Mouse (Mus musculus) kidney, postnatal 25 days (tissue): ENCODE data around the gene 4930535I16Rik.
A peak's percentile ranks its signal among the peaks of the same experiment; 100 is the strongest.

ENCODE experiments used
- DNase-seq, 2 experiments: peaks; one replicate each; pipeline ENCODE4 v3.0.0; 2021; ENCODE audit warnings: mixed read lengths in 2 of 2

The 4930535I16Rik gene

DNA sequence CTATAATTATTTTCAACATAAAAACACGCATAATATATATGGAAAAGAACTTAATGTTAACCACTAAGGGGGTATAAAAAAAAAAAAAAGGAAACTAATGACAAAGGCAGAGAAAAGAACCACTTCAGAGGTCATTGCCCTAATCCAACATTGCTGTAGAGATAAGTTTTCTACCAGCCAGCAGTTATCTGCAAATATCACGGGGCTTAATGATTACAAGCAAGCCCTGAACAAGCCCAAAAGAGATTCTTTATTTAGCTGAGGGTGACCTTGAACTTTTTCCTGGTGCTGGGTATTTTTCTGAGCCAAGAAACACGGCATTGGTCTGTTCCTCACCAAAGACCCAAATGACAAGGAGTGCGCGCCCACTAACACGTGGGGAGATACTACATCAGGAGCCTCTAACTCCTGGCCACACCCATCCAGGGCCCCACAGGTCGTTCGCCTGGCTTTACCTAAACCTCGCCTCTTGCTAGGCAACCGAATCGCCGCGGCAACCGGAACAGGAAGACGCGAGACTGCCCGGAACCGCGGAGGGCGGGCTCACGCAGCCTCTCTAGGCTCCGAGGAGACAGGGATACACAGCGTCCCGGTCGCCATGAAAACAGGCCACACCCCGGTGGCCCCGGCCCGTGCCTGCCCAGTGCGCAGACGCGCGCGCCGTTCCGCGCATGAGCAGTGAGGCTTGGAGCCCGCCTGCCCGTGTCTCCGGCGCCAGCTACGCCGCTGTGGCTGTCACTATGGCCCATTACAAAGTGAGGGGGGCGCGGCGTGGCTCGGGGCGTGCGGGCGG, 13.3 kb downstream of the 4930535I16Rik start, which contains the start of gene Mycbp:
Mycbp (plus strand) TSS at position 500 of the 793 bp plus-strand sequence.
- peak; percentile 98 to 99 for DNase-seq

DNA sequence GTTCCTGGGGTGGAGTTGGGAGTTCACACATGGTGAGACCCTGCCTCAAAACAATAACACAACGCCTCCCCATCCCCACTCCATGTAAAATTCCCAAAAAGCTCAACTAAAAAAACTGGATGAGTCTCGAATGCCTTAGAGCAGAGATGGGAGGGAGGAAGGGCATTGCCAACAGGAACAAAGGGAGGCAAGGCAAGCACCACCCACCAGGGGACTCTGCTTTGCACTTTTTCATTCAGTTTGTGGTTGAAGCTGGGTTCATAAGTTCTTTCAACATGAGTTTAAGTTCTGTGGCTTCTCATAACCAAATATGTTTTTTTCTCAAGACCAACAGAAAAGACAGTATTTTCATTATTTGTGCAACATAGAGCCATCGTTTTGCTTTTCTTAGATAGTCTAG, 14.4 kb downstream of the 4930535I16Rik start:
- DNase-seq = no peak

DNA sequence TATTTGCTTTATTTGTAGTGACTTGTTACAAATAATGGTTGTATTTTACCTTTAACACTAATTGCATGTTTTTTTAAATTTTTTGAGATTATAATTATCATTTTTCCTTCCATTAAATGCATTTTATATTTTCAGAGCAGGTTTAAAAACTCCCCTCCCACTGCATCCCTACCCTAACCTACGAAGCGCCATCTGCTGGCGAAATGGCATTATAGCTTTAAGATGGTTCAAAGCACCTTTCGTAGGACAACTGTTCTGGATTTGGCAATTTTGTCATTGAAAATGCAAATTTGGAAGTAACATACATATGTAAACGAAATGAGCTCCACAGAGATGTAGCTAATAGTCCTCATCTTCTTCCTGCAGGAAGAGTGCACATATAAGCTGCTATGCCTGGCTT, 19.1 kb downstream of the 4930535I16Rik start:
- peak in 1 of 2 experiments; percentile 68 for DNase-seq

DNA sequence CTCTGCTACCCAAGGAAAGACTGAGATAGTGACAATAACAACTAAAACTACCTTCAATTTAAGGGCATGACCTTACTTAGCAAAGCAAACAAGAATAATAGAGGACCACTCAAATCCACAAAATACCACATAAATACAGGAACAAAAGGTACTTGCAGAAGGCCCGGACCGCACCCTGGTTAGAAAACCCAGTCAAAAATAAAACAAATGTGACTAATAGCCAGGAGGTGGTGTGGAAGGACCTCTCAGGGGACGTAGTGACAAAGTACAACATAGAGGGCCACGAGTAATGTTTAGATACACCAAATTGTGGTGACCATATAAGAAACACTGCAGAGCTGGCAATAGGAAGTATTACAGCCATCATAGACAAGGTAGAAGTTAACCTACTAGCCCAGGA, 23.5 kb downstream of the 4930535I16Rik start:
- DNase-seq = no peak

DNA sequence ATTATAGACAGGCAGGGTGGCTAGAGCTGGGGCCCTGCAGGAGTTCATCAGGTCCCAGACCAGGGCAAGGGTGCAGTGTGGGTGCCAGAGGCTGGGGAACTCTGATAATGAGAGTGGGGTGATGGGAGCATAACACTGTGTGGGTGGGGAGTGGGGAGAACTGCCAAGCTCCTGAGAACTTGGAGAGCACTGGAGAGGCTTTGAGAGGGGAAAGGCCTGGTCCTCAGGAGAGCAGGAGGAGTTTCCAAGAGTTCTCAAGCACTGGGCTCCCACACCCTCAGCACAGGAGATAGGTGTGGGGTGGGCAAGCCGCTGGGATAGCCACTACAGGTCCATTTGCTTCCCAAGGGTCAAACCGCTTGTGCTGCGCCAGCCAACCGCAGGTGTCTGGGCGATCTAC, 24.1 kb downstream of the 4930535I16Rik start:
- DNase-seq = no peak
